Mouse (Mus musculus) cerebellum, adult 2 months (tissue): Measurements from ENCODE around the gene Gadd45g. TPM values are rescaled to one million over a fixed set of nuclear protein-coding genes. Genes with fewer than 3 reads are reported as not detected.

ENCODE experiments used
- DNase-seq, 2 experiments: peaks; one replicate each; pipeline ENCODE4 v3.0.0; 2021
- H3K27ac ChIP-seq: fragments of 200-500 bp; 2 replicates; pipeline ENCODE4 v1.5.1; 2012; ENCODE audit warnings: low read length, control low read depth, inconsistent platforms; ENCODE audit not compliant: insufficient read depth
- H3K27me3 ChIP-seq: fragments of 200-500 bp; 2 replicates; pipeline ENCODE4 v1.6.1; 2012; ENCODE audit warnings: inconsistent platforms, mild to moderate bottlenecking, low read length, moderate library complexity; ENCODE audit not compliant: control insufficient read depth, insufficient read depth
- H3K4me1 ChIP-seq: fragments of 200-500 bp; 2 replicates; pipeline ENCODE4 v1.6.1; 2011; ENCODE audit warnings: low read length; ENCODE audit not compliant: control insufficient read depth, insufficient read depth
- H3K4me3 ChIP-seq: fragments of 200-500 bp; replicated peaks from 2 replicates; pipeline ENCODE3; 2011; ENCODE audit warnings: mild to moderate bottlenecking, low read depth, low read length, control low read depth; ENCODE audit not compliant: insufficient read depth
- CTCF ChIP-seq: fragments of 200-500 bp; IDR thresholded peaks from 2 replicates; pipeline ENCODE4 v1.5.1; 2011; ENCODE audit warnings: low read depth, mild to moderate bottlenecking, control low read depth, low read length, moderate library complexity, borderline replicate concordance; ENCODE audit not compliant: insufficient read depth
- POLR2A ChIP-seq: fragments of 200-500 bp; IDR thresholded peaks from 2 replicates; pipeline ENCODE4 v1.6.1; 2011; ENCODE audit warnings: low read length, control low read depth, borderline replicate concordance; ENCODE audit not compliant: insufficient read depth
- WGBS: fragments of 180-500 bp; shearing (Covaris S2); methylation state at CpG from one replicate; pipeline ENCODE4 v1.1.7; 2018; 5-methylcytosine and 5-hydroxymethylcytosine counted together
- polyA plus RNA-seq: library from polyadenylated mRNA; depleted of rRNA; stranded (reverse); fragments of >200 nt; gene quantifications from 2 replicates; pipeline ENCODE4 v1.2.3, GENCODE M21; 2012

Gadd45g gene
- polyA plus RNA-seq, 1 experiment, result 50.3 TPM

- Histone ChIP-seq H3K27me3 (no peaks in the 10 kb centered on the region), H3K4me3 (no peak overlapping the region), H3K27ac (no peak overlapping the region), H3K4me1 (no peaks in the 10 kb centered on the region)
- WGBS, result 95% methylated on average over 8 of the region's 8 CpGs
- DNase-seq, result no peak
- TF ChIP-seq CTCF, result no peak
- no peak for TF ChIP-seq POLR2A
These were observed 12.7 kb downstream of the Gadd45g start for GRCm38 (mm10) chr13:51859174-51859573.

GRCm38 (mm10) chr13:51859798-51860197 lies 13.3 kb downstream of the Gadd45g start:
- no peak overlapping the region for H3K4me3 ChIP-seq
- no peak overlapping the region for H3K27ac ChIP-seq
- 88% methylated on average over 3 of the region's 3 CpGs for WGBS
- H3K4me1 ChIP-seq, result no peaks in the 10 kb centered on the region
- no peak for TF ChIP-seq CTCF
- TF ChIP-seq POLR2A, result no peak
- H3K27me3 ChIP-seq, result no peaks in the 10 kb centered on the region
- no peak for DNase-seq

GRCm38 (mm10) chr13:51862750-51863149 lies 16.3 kb downstream of the Gadd45g start:
- TF ChIP-seq CTCF, result no peak
- peaks cover 12% of the 10 kb centered on the region for H3K4me1 ChIP-seq
- DNase-seq, result no peak
- H3K27ac ChIP-seq, result no peak overlapping the region
- H3K27me3 ChIP-seq, result no peaks in the 10 kb centered on the region
- WGBS, result 59% methylated on average over 1 of the region's 1 CpGs
- no peak overlapping the region for H3K4me3 ChIP-seq

- 23% methylated on average over 11 of the region's 11 CpGs for WGBS
- peaks cover 12% of the 10 kb centered on the region for H3K4me1 ChIP-seq
- no peak for TF ChIP-seq POLR2A
- TF ChIP-seq CTCF, result no peak
- no peak overlapping the region for H3K27ac ChIP-seq
- DNase-seq, result peak; percentile 47 to 56
- H3K27me3 ChIP-seq, result no peaks in the 10 kb centered on the region
- H3K4me3 ChIP-seq, result no peak overlapping the region
These were observed 19.7 kb downstream of the Gadd45g start for GRCm38 (mm10) chr13:51866151-51866659.

GRCm38 (mm10) chr13:51868491-51869128 lies 22.1 kb downstream of the Gadd45g start:
- Histone ChIP-seq H3K27ac (no peak overlapping the region), H3K4me3 (no peak overlapping the region), H3K4me1 (peaks cover 12% of the 10 kb centered on the region), H3K27me3 (no peaks in the 10 kb centered on the region)
- 18% methylated on average over 12 of the region's 12 CpGs for WGBS
- DNase-seq, result peak in 1 of 2 experiments; percentile 27
- TF ChIP-seq CTCF, result no peak
- TF ChIP-seq POLR2A, result no peak

GRCm38 (mm10) chr13:51869129-51869491 lies 22.6 kb downstream of the Gadd45g start:
- H3K4me3 ChIP-seq, result no peak overlapping the region
- 75% methylated on average over 9 of the region's 9 CpGs for WGBS

GRCm38 (mm10) chr13:51871148-51871547 lies 24.7 kb downstream of the Gadd45g start:
- 80% methylated on average over 4 of the region's 4 CpGs for WGBS
- Histone ChIP-seq H3K27me3 (no peaks in the 10 kb centered on the region), H3K4me3 (no peak overlapping the region), H3K27ac (no peak overlapping the region), H3K4me1 (peaks cover 5% of the 10 kb centered on the region)
- no peak for DNase-seq
- TF ChIP-seq CTCF (no peak), POLR2A (no peak)

More at GRCm38 (mm10) chr13:51869129-51869491, 22.6 kb downstream of the Gadd45g start:
- Histone ChIP-seq H3K27ac (no peak overlapping the region), H3K27me3 (no peaks in the 10 kb centered on the region), H3K4me1 (peaks cover 12% of the 10 kb centered on the region)
- TF ChIP-seq CTCF (no peak), POLR2A (no peak)
- no peak for DNase-seq

- no peak overlapping the region for H3K4me3 ChIP-seq
- no peak for TF ChIP-seq CTCF
- no peak for TF ChIP-seq POLR2A
- WGBS, result 62% methylated on average over 9 of the region's 9 CpGs
- H3K27ac ChIP-seq, result no peak overlapping the region
- DNase-seq, result peak in 1 of 2 experiments; percentile 16
- H3K4me1 ChIP-seq, result no peaks in the 10 kb centered on the region
- H3K27me3 ChIP-seq, result no peaks in the 10 kb centered on the region
These were observed 25.9 kb downstream of the Gadd45g start for GRCm38 (mm10) chr13:51872252-51872962.
